Mouse (Mus musculus): ENCODE data around the gene Galnt9. TPM values are rescaled to one million over a fixed set of nuclear protein-coding genes. Genes with fewer than 3 reads are reported as not detected.

The Galnt9 gene
- polyA plus RNA-seq, 1 experiment from 2014 or later, result 0.13 TPM

GRCm38 (mm10) chr5:110611435-110612158 lies 67.4 kb downstream of the Galnt9 start:
- 71% methylated on average over 5 of the region's 5 CpGs for WGBS
- Histone ChIP-seq H3K9ac (ENCODE audit: low read length) (no peak overlapping the region), H3K36me3 (ENCODE audit: control insufficient read depth, insufficient read depth) (no peaks in the 10 kb centered on the region), H3K4me1 (ENCODE audit: control insufficient read depth, insufficient read depth, low read length) (no peaks in the 10 kb centered on the region), H3K4me2 (ENCODE audit: low read depth, low read length) (no peak overlapping the region), H3K4me3 (ENCODE audit: low read length) (no peak overlapping the region), H3K27ac (ENCODE audit: low read length) (no peak overlapping the region), H3K27me3 (ENCODE audit: control insufficient read depth, insufficient read depth, low read length) (no peaks in the 10 kb centered on the region), H3K9me3 (replicated peaks; ENCODE audit: control insufficient read depth, low read length) (no peaks in the 10 kb centered on the region)
- ATAC-seq (replicated peaks; ENCODE audit: extremely low read depth, insufficient read depth, low FRiP score), result no peak

- Histone ChIP-seq H3K9ac (ENCODE audit: low read length) (no peak overlapping the region), H3K9me3 (replicated peaks; ENCODE audit: control insufficient read depth, low read length) (no peaks in the 10 kb centered on the region), H3K36me3 (ENCODE audit: control insufficient read depth, insufficient read depth) (no peaks in the 10 kb centered on the region), H3K4me1 (ENCODE audit: control insufficient read depth, insufficient read depth, low read length) (no peaks in the 10 kb centered on the region), H3K4me2 (ENCODE audit: low read depth, low read length) (no peak overlapping the region), H3K27ac (ENCODE audit: low read length) (no peak overlapping the region), H3K4me3 (ENCODE audit: low read length) (no peak overlapping the region), H3K27me3 (ENCODE audit: control insufficient read depth, insufficient read depth, low read length) (no peaks in the 10 kb centered on the region)
- no peak for ATAC-seq (replicated peaks; ENCODE audit: extremely low read depth, insufficient read depth, low FRiP score)
- 81% methylated on average over 6 of the region's 6 CpGs for WGBS
These were observed 75.1 kb downstream of the Galnt9 start for GRCm38 (mm10) chr5:110619226-110619625.

GRCm38 (mm10) chr5:110624319-110624718 lies 80.2 kb downstream of the Galnt9 start:
- no peaks in the 10 kb centered on the region for H3K9me3 ChIP-seq (replicated peaks; ENCODE audit: control insufficient read depth, low read length)
- no peak overlapping the region for H3K4me3 ChIP-seq (ENCODE audit: low read length)
- peaks cover 8% of the 10 kb centered on the region; the same call in 1 of the 2 replicates for H3K27me3 ChIP-seq (ENCODE audit: control insufficient read depth, insufficient read depth, low read length)
- WGBS, result 72% methylated on average over 2 of the region's 2 CpGs
- H3K4me1 ChIP-seq (ENCODE audit: control insufficient read depth, insufficient read depth, low read length), result no peaks in the 10 kb centered on the region
- H3K9ac ChIP-seq (ENCODE audit: low read length), result no peak overlapping the region
- H3K36me3 ChIP-seq (ENCODE audit: control insufficient read depth, insufficient read depth), result no peaks in the 10 kb centered on the region
- ATAC-seq (replicated peaks; ENCODE audit: extremely low read depth, insufficient read depth, low FRiP score), result no peak
- H3K4me2 ChIP-seq (ENCODE audit: low read depth, low read length), result no peak overlapping the region
- H3K27ac ChIP-seq (ENCODE audit: low read length), result no peak overlapping the region

- H3K4me2 ChIP-seq (ENCODE audit: low read depth, low read length), result no peak overlapping the region
- H3K36me3 ChIP-seq (ENCODE audit: control insufficient read depth, insufficient read depth), result no peaks in the 10 kb centered on the region
- no peaks in the 10 kb centered on the region for H3K4me1 ChIP-seq (ENCODE audit: control insufficient read depth, insufficient read depth, low read length)
- no peaks in the 10 kb centered on the region for H3K9me3 ChIP-seq (replicated peaks; ENCODE audit: control insufficient read depth, low read length)
- H3K27ac ChIP-seq (ENCODE audit: low read length), result no peak overlapping the region
- H3K4me3 ChIP-seq (ENCODE audit: low read length), result no peak overlapping the region
- peaks cover 8% of the 10 kb centered on the region; the same call in 1 of the 2 replicates for H3K27me3 ChIP-seq (ENCODE audit: control insufficient read depth, insufficient read depth, low read length)
- WGBS, result 59% methylated on average over 10 of the region's 10 CpGs
- H3K9ac ChIP-seq (ENCODE audit: low read length), result no peak overlapping the region
- no peak for ATAC-seq (replicated peaks; ENCODE audit: extremely low read depth, insufficient read depth, low FRiP score)
These were observed 83.2 kb downstream of the Galnt9 start for GRCm38 (mm10) chr5:110627351-110627750.

GRCm38 (mm10) chr5:110628156-110628555 lies 84.0 kb downstream of the Galnt9 start:
- 13% methylated on average over 19 of the region's 19 CpGs for WGBS
- no peak overlapping the region for H3K4me2 ChIP-seq (ENCODE audit: low read depth, low read length)
- no peaks in the 10 kb centered on the region for H3K4me1 ChIP-seq (ENCODE audit: control insufficient read depth, insufficient read depth, low read length)

GRCm38 (mm10) chr5:110629525-110630120 lies 85.5 kb downstream of the Galnt9 start:
- ATAC-seq (replicated peaks; ENCODE audit: extremely low read depth, insufficient read depth, low FRiP score), result no peak
- H3K27me3 ChIP-seq (ENCODE audit: control insufficient read depth, insufficient read depth, low read length), result peaks cover 8% of the 10 kb centered on the region; the same call in 1 of the 2 replicates
- no peak overlapping the region for H3K9ac ChIP-seq (ENCODE audit: low read length)
- H3K27ac ChIP-seq (ENCODE audit: low read length), result no peak overlapping the region
- H3K4me2 ChIP-seq (ENCODE audit: low read depth, low read length), result no peak overlapping the region
- 69% methylated on average over 2 of the region's 2 CpGs for WGBS
- H3K36me3 ChIP-seq (ENCODE audit: control insufficient read depth, insufficient read depth), result no peaks in the 10 kb centered on the region
- H3K4me1 ChIP-seq (ENCODE audit: control insufficient read depth, insufficient read depth, low read length), result no peaks in the 10 kb centered on the region
- H3K4me3 ChIP-seq (ENCODE audit: low read length), result no peak overlapping the region
- H3K9me3 ChIP-seq (replicated peaks; ENCODE audit: control insufficient read depth, low read length), result no peaks in the 10 kb centered on the region

More at GRCm38 (mm10) chr5:110628156-110628555, 84.0 kb downstream of the Galnt9 start:
- Histone ChIP-seq H3K9me3 (replicated peaks; ENCODE audit: control insufficient read depth, low read length) (no peaks in the 10 kb centered on the region), H3K36me3 (ENCODE audit: control insufficient read depth, insufficient read depth) (no peaks in the 10 kb centered on the region), H3K9ac (ENCODE audit: low read length) (no peak overlapping the region), H3K27me3 (ENCODE audit: control insufficient read depth, insufficient read depth, low read length) (peaks cover 8% of the 10 kb centered on the region; the same call in 1 of the 2 replicates), H3K27ac (ENCODE audit: low read length) (no peak overlapping the region), H3K4me3 (ENCODE audit: low read length) (no peak overlapping the region)
- no peak for ATAC-seq (replicated peaks; ENCODE audit: extremely low read depth, insufficient read depth, low FRiP score)

- WGBS, result 38% methylated on average over 6 of the region's 6 CpGs
- no peak overlapping the region for H3K27ac ChIP-seq (ENCODE audit: low read length)
- no peak for ATAC-seq (replicated peaks; ENCODE audit: extremely low read depth, insufficient read depth, low FRiP score)
These were observed 92.0 kb downstream of the Galnt9 start for GRCm38 (mm10) chr5:110635951-110636707.

GRCm38 (mm10) chr5:110638306-110639074 lies 94.3 kb downstream of the Galnt9 start:
- H3K36me3 ChIP-seq (ENCODE audit: control insufficient read depth, insufficient read depth), result no peaks in the 10 kb centered on the region
- no peaks in the 10 kb centered on the region; the same call in 1 of the 2 replicates for H3K9me3 ChIP-seq (replicated peaks; ENCODE audit: control insufficient read depth, low read length)
- H3K4me2 ChIP-seq (ENCODE audit: low read depth, low read length), result no peak overlapping the region
- H3K27ac ChIP-seq (ENCODE audit: low read length), result no peak overlapping the region
- no peak for ATAC-seq (replicated peaks; ENCODE audit: extremely low read depth, insufficient read depth, low FRiP score)
- H3K9ac ChIP-seq (ENCODE audit: low read length), result no peak overlapping the region
- 80% methylated on average over 7 of the region's 7 CpGs for WGBS
- peaks cover 3% of the 10 kb centered on the region; the same call in 1 of the 2 replicates for H3K4me1 ChIP-seq (ENCODE audit: control insufficient read depth, insufficient read depth, low read length)
- H3K27me3 ChIP-seq (ENCODE audit: control insufficient read depth, insufficient read depth, low read length), result no peaks in the 10 kb centered on the region
- no peak overlapping the region for H3K4me3 ChIP-seq (ENCODE audit: low read length)

More at GRCm38 (mm10) chr5:110635951-110636707, 92.0 kb downstream of the Galnt9 start:
- Histone ChIP-seq H3K4me1 (ENCODE audit: control insufficient read depth, insufficient read depth, low read length) (peaks cover 3% of the 10 kb centered on the region; the same call in 1 of the 2 replicates), H3K4me3 (ENCODE audit: low read length) (no peak overlapping the region), H3K27me3 (ENCODE audit: control insufficient read depth, insufficient read depth, low read length) (no peaks in the 10 kb centered on the region), H3K9ac (ENCODE audit: low read length) (no peak overlapping the region), H3K36me3 (ENCODE audit: control insufficient read depth, insufficient read depth) (no peaks in the 10 kb centered on the region), H3K4me2 (ENCODE audit: low read depth, low read length) (no peak overlapping the region), H3K9me3 (replicated peaks; ENCODE audit: control insufficient read depth, low read length) (no peaks in the 10 kb centered on the region)

All from heart, embryonic 16.5 days (tissue).